Mouse (Mus musculus): Measurements from ENCODE around the gene Tbrg4. TPM values are rescaled to one million over a fixed set of nuclear protein-coding genes. Genes with fewer than 3 reads are reported as not detected.

Gene Tbrg4
- polyA plus RNA-seq, 1 experiment from 2014 or later: 25.7 TPM

- H3K36me3 ChIP-seq (replicated peaks; ENCODE audit: control insufficient read depth, insufficient read depth): peaks cover 82% of the 10 kb centered on the region
Observed at GRCm38 (mm10) chr11:6598191-6598889, 27.5 kb downstream of the Tbrg4 start.

GRCm38 (mm10) chr11:6597523-6597922 is 28.3 kb downstream of the Tbrg4 start:
- H3K27ac ChIP-seq: peak overlapping the region; percentile 78; the same call in 1 of the 2 replicates
- WGBS: 66% methylated on average over 7 of the region's 7 CpGs
- no peak overlapping the region for H3K4me3 ChIP-seq (replicated peaks; ENCODE audit: low read length)
- ATAC-seq (ENCODE audit: low FRiP score): no peak
- H3K27me3 ChIP-seq (ENCODE audit: control insufficient read depth, insufficient read depth, low read length): no peaks in the 10 kb centered on the region
- DNase-seq (ENCODE audit: low spot score): peak; percentile 25
- no peak overlapping the region for H3K9ac ChIP-seq
- peaks cover 39% of the 10 kb centered on the region for H3K4me1 ChIP-seq (replicated peaks; ENCODE audit: control insufficient read depth, insufficient read depth, low read length)
- peaks cover 83% of the 10 kb centered on the region for H3K36me3 ChIP-seq (replicated peaks; ENCODE audit: control insufficient read depth, insufficient read depth)
- H3K9me3 ChIP-seq (ENCODE audit: control insufficient read depth, low read length): no peaks in the 10 kb centered on the region
- no peak overlapping the region for H3K4me2 ChIP-seq (replicated peaks)

More at GRCm38 (mm10) chr11:6598191-6598889, 27.5 kb downstream of the Tbrg4 start:
- DNase-seq (ENCODE audit: low spot score): no peak
- H3K4me1 ChIP-seq (replicated peaks; ENCODE audit: control insufficient read depth, insufficient read depth, low read length): peaks cover 47% of the 10 kb centered on the region
- H3K4me3 ChIP-seq (replicated peaks; ENCODE audit: low read length): peak overlapping the region; percentile 20
- ATAC-seq (ENCODE audit: low FRiP score): no peak
- H3K4me2 ChIP-seq (replicated peaks): peak overlapping the region; percentile 55
- H3K27me3 ChIP-seq (ENCODE audit: control insufficient read depth, insufficient read depth, low read length): no peaks in the 10 kb centered on the region
- H3K27ac ChIP-seq: peak overlapping the region; percentile 78
- WGBS: 54% methylated on average over 19 of the region's 19 CpGs
- H3K9me3 ChIP-seq (ENCODE audit: control insufficient read depth, low read length): no peaks in the 10 kb centered on the region
- peak overlapping the region; percentile 60 for H3K9ac ChIP-seq

GRCm38 (mm10) chr11:6596616-6597015 is 29.3 kb downstream of the Tbrg4 start:
- Histone ChIP-seq H3K4me1 (replicated peaks; ENCODE audit: control insufficient read depth, insufficient read depth, low read length) (peaks cover 35% of the 10 kb centered on the region), H3K4me3 (replicated peaks; ENCODE audit: low read length) (no peak overlapping the region), H3K36me3 (replicated peaks; ENCODE audit: control insufficient read depth, insufficient read depth) (peaks cover 83% of the 10 kb centered on the region), H3K27me3 (ENCODE audit: control insufficient read depth, insufficient read depth, low read length) (no peaks in the 10 kb centered on the region), H3K4me2 (replicated peaks) (no peak overlapping the region), H3K9me3 (ENCODE audit: control insufficient read depth, low read length) (no peaks in the 10 kb centered on the region), H3K27ac (no peak overlapping the region), H3K9ac (no peak overlapping the region)
- 81% methylated on average over 3 of the region's 3 CpGs for WGBS
- ATAC-seq (ENCODE audit: low FRiP score) (no peak), DNase-seq (ENCODE audit: low spot score) (no peak)

- ATAC-seq (ENCODE audit: low FRiP score): no peak
- Histone ChIP-seq H3K9ac (no peak overlapping the region), H3K4me2 (replicated peaks) (no peak overlapping the region), H3K27ac (no peak overlapping the region), H3K4me3 (replicated peaks; ENCODE audit: low read length) (no peak overlapping the region), H3K4me1 (replicated peaks; ENCODE audit: control insufficient read depth, insufficient read depth, low read length) (peaks cover 32% of the 10 kb centered on the region), H3K27me3 (ENCODE audit: control insufficient read depth, insufficient read depth, low read length) (no peaks in the 10 kb centered on the region), H3K9me3 (ENCODE audit: control insufficient read depth, low read length) (no peaks in the 10 kb centered on the region), H3K36me3 (replicated peaks; ENCODE audit: control insufficient read depth, insufficient read depth) (peaks cover 83% of the 10 kb centered on the region)
- DNase-seq (ENCODE audit: low spot score): no peak
- 98% methylated on average over 6 of the region's 6 CpGs for WGBS
Observed at GRCm38 (mm10) chr11:6596205-6596604, 29.7 kb downstream of the Tbrg4 start.

- Histone ChIP-seq H3K4me2 (replicated peaks) (no peak overlapping the region), H3K4me1 (replicated peaks; ENCODE audit: control insufficient read depth, insufficient read depth, low read length) (peaks cover 25% of the 10 kb centered on the region), H3K27me3 (ENCODE audit: control insufficient read depth, insufficient read depth, low read length) (no peaks in the 10 kb centered on the region), H3K9me3 (ENCODE audit: control insufficient read depth, low read length) (no peaks in the 10 kb centered on the region), H3K9ac (no peak overlapping the region), H3K27ac (no peak overlapping the region), H3K4me3 (replicated peaks; ENCODE audit: low read length) (no peak overlapping the region), H3K36me3 (replicated peaks; ENCODE audit: control insufficient read depth, insufficient read depth) (peaks cover 83% of the 10 kb centered on the region)
- ATAC-seq (ENCODE audit: low FRiP score): no peak
- WGBS: 93% methylated on average over 5 of the region's 5 CpGs
- no peak for DNase-seq (ENCODE audit: low spot score)
Observed at GRCm38 (mm10) chr11:6595339-6595738, 30.5 kb downstream of the Tbrg4 start.

- WGBS: 85% methylated on average over 6 of the region's 6 CpGs
- Histone ChIP-seq H3K27me3 (ENCODE audit: control insufficient read depth, insufficient read depth, low read length) (no peaks in the 10 kb centered on the region), H3K4me1 (replicated peaks; ENCODE audit: control insufficient read depth, insufficient read depth, low read length) (peaks cover 20% of the 10 kb centered on the region), H3K4me3 (replicated peaks; ENCODE audit: low read length) (no peak overlapping the region), H3K4me2 (replicated peaks) (no peak overlapping the region), H3K27ac (no peak overlapping the region), H3K9ac (no peak overlapping the region), H3K36me3 (replicated peaks; ENCODE audit: control insufficient read depth, insufficient read depth) (peaks cover 83% of the 10 kb centered on the region), H3K9me3 (ENCODE audit: control insufficient read depth, low read length) (no peaks in the 10 kb centered on the region)
- ATAC-seq (ENCODE audit: low FRiP score) (no peak), DNase-seq (ENCODE audit: low spot score) (no peak)
Observed at GRCm38 (mm10) chr11:6594845-6595244, 31.0 kb downstream of the Tbrg4 start.

- Histone ChIP-seq H3K27ac (no peak overlapping the region), H3K36me3 (replicated peaks; ENCODE audit: control insufficient read depth, insufficient read depth) (peaks cover 96% of the 10 kb centered on the region), H3K4me3 (replicated peaks; ENCODE audit: low read length) (no peak overlapping the region), H3K27me3 (ENCODE audit: control insufficient read depth, insufficient read depth, low read length) (no peaks in the 10 kb centered on the region), H3K9me3 (ENCODE audit: control insufficient read depth, low read length) (no peaks in the 10 kb centered on the region), H3K4me2 (replicated peaks) (no peak overlapping the region), H3K9ac (no peak overlapping the region), H3K4me1 (replicated peaks; ENCODE audit: control insufficient read depth, insufficient read depth, low read length) (peaks cover 6% of the 10 kb centered on the region)
- DNase-seq (ENCODE audit: low spot score) (no peak), ATAC-seq (ENCODE audit: low FRiP score) (no peak)
- WGBS: 63% methylated on average over 11 of the region's 11 CpGs
Observed at GRCm38 (mm10) chr11:6593406-6593805, 32.5 kb downstream of the Tbrg4 start.

GRCm38 (mm10) chr11:6590933-6591675 is 34.8 kb downstream of the Tbrg4 start:
- Histone ChIP-seq H3K27me3 (ENCODE audit: control insufficient read depth, insufficient read depth, low read length) (no peaks in the 10 kb centered on the region), H3K4me3 (replicated peaks; ENCODE audit: low read length) (no peak overlapping the region), H3K4me1 (replicated peaks; ENCODE audit: control insufficient read depth, insufficient read depth, low read length) (no peaks in the 10 kb centered on the region), H3K4me2 (replicated peaks) (no peak overlapping the region), H3K36me3 (replicated peaks; ENCODE audit: control insufficient read depth, insufficient read depth) (peaks cover 87% of the 10 kb centered on the region), H3K9me3 (ENCODE audit: control insufficient read depth, low read length) (no peaks in the 10 kb centered on the region), H3K27ac (no peak overlapping the region), H3K9ac (no peak overlapping the region)
- DNase-seq (ENCODE audit: low spot score) (no peak), ATAC-seq (ENCODE audit: low FRiP score) (no peak)
- 83% methylated on average over 10 of the region's 10 CpGs for WGBS

GRCm38 (mm10) chr11:6589838-6590237 is 36.0 kb downstream of the Tbrg4 start:
- Histone ChIP-seq H3K27me3 (ENCODE audit: control insufficient read depth, insufficient read depth, low read length) (no peaks in the 10 kb centered on the region), H3K36me3 (replicated peaks; ENCODE audit: control insufficient read depth, insufficient read depth) (peaks cover 82% of the 10 kb centered on the region), H3K27ac (no peak overlapping the region), H3K9me3 (ENCODE audit: control insufficient read depth, low read length) (no peaks in the 10 kb centered on the region), H3K9ac (no peak overlapping the region), H3K4me1 (replicated peaks; ENCODE audit: control insufficient read depth, insufficient read depth, low read length) (no peaks in the 10 kb centered on the region), H3K4me3 (replicated peaks; ENCODE audit: low read length) (no peak overlapping the region), H3K4me2 (replicated peaks) (no peak overlapping the region)
- ATAC-seq (ENCODE audit: low FRiP score) (no peak), DNase-seq (ENCODE audit: low spot score) (no peak)
- WGBS: 94% methylated on average over 7 of the region's 7 CpGs

Measured in hindbrain, embryonic 14.5 days (tissue).